Mouse (Mus musculus) adrenal gland, postnatal 4 days (tissue): Measurements from ENCODE around the gene Dennd1c. TPM values are rescaled to one million over a fixed set of nuclear protein-coding genes. Genes with fewer than 3 reads are reported as not detected.

Experiments used
- DNase-seq, 2 experiments: peaks; one replicate each; pipeline ENCODE4 v3.0.0; 2021 to 2022; ENCODE audit warnings: low spot score in 2 of 2, mixed read lengths in 2 of 2
- long read RNA-seq, 2 experiments: library from polyadenylated mRNA; stranded (forward); transcript quantifications; one replicate each; pipeline ENCODE4 v2.0.0; 2021
- total RNA-seq, 2 experiments: library from RNA; stranded (reverse); gene quantifications; 2 replicates each; pipeline ENCODE4 v1.2.3; 2021

The Dennd1c gene
- total RNA-seq = 1 to 10 TPM; 1.6 to 2.6 TPM
- long read RNA-seq, experiment 1 = 0 reads
- long read RNA-seq, experiment 2, partial matches to known transcripts = 0 of 1 reads
- long read RNA-seq, experiment 2, other reads (novel, unspliced or antisense) = 1 of 1 reads

DNA sequence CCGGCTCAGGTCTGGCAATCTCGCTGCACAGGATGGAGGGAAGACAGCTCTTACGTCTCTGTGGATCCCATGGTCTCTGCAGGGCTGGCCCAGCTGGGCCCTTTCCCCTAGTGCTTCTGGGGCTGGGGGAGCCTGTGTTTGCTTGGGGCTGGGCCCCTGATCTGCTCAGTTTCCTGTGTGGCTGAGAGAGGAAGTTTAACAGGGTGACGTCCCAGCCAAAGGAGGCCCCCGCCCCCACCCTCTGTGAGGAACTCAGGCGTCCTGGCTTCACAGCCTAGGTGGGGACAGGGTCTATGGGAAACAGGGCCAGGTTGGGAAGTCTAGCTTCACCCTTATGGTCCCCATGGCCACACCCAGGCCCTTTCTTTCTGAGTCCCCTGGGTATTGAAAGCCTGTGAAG lies at the start of gene Dennd1c:
Dennd1c (minus strand) TSS at position 179 of the 400 bp plus-strand sequence.
- no peak for DNase-seq

DNA sequence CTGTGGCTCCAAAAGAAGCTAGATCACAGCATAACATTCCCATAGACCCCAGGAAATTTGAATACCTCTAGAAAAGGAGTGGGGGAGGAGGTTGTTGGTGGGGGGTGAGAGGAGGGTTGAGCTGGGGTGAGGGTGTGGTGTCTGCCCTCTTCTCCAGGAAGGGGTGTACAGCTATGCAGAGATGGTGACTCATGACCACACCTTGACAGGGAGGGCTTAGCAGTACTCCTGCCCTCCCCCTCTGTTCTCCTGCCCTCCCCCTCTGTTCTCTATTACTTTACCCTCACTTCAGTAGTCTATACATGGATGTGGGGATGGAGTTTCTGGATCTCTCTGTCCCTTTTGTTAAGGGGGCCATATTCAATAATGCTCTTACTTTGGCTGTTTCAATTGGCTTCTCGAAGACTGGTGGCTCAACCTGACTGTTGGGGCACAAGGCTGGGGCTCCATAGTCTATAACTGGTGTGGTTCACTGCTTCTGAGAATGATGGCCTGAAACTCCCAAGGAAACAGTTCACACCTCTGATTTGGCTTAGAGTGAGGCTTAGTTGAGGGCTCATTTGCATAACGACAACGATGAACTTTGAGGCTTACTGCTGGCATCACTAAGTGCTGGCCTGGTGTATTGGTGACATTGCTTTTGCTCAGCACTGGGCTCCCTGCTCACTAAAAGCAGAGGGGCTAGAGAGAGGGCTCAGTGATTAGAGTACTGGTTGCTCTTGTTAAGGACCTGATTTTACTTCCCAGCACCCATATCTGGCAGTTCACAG lies 47.7 kb upstream of the Dennd1c start:
- DNase-seq = no peak

DNA sequence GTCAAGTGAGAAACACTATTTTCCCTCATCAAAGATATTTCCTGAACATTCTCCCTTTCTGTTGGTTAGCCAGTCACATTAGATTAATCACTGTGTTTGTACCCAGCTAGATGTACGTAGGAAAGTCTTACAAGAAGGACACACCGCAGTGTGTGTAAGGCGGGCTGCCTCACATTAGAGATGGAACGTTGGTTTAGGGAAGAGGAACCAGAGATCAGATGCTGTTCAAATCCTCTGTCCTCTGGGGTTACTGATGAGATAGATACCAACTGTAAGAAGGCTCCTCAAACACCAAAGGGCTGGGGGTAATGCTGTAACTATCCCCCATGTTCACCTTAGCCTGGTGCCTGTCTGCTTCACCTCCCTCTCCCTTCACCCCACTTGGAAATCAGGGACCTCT lies 46.5 kb upstream of the Dennd1c start:
- DNase-seq = no peak

DNA sequence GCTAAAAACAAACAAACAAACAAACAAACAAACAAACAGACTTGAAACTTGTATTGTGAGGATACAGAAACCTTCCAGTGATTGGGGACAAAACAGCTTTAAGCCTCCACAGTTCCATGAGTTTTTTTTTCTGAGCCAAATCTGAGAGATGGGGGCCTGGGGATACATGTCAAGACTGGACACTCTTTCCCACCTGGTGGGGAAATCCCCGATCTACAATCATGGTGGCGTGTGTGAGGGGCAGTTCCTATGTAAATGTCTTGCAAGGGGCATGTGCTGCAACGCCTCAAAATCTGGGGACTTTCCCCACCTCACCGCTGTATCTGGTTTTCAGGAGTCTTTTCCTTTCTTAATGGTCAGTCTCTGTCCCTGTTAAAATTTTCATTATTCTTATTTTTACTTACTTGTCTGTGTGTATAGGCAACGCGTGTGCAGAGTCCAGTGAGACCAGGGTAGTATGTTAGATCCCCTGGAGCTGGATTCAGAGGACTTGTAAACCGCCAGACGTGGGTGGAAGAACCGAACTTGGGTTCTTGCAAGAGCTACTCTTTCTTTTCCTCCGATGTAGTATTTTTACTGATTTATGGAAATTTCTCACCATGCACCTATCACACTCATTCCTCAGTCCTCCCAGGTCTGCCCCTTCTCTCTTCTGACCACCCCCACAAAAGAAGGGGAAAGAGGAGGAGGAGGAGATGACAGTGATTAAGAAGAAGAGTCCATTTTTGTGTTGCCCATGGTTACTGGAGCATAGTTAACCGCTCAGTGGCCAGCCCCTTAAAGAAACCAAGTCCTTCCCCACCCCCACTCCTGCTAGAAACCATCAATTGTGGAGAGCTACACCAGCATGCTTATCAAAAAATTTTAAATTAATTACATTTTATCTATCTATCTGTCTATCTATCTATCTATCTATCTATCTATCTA lies 45.1 kb upstream of the Dennd1c start:
- DNase-seq = no peak

DNA sequence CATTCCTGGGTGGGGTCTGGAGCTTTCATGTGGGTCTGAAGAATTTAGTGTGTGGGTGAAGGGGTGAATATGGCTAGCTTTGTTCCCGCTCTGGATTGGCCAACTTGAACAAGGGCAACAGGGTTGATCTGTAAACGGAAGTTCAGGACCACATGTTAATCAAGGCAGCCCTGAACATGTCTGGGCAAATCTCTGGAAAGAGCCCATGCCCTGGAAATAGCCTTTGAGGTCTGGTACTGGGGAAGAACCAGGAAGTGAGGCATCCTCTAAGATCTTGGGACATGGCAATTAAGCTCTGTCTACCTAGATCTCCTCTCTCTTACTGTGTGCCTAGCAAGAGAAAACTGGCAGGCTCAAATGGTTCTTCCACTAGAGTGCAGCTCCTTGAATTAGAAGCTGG lies 43.5 kb upstream of the Dennd1c start:
- no peak for DNase-seq

DNA sequence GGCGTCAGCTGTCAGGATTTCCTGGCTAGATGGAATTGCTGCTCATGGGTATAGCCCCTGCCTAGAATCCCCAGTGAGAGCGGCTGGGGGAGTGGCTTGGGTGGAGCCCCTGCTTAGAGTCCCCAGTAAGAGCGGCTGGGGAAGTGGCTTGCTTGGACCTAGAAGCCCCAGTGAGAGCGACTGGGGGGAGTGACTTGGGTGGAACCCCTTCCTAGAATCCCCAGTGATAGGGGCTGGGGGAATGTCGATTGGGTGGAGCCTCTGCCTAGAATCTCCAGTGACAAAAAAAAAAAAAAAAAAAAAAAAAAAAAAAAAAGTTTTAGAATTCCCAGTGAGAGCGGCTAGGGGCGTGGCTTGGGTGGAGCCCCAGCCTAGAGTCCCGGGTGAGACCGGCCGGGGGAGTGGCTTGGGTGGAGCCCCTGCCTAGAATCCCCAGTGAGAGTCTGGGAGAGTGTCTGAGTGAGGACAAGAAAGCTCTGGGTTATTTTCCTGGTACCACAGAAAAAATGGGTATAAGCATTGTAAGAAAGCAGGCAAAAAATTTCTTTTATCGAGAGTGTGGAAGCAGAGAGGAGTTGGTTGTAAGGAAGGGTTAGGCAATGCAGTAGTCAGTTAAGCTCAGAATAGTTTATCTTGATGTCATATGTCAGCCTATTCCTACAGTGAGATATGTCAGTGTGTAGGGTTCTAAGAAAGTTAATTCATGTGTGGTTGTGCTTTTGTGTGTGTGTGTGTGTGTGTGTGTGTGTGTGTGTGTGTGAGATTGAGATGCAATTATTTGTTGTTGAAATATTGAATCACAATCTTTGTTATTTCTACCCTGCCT lies 40.4 kb upstream of the Dennd1c start:
- DNase-seq = no peak

DNA sequence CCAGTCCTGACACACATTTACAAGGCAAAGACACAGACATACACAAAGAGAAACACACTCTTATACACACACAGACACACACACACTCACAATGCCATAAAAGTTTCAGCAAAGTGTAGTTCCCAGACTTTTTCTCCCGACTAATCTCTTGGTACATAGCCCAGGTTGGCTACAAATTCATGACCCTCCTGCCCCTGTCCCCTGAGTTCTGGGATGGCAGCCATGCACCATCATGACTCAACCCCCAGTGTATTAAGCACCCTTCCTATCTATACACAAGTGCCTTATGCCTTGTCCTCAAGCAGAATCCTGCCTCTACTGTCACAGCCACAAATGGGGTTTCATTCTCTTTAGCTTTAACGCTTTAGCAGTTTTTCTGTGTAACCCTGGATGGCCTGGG lies 38.5 kb upstream of the Dennd1c start:
- DNase-seq = no peak

DNA sequence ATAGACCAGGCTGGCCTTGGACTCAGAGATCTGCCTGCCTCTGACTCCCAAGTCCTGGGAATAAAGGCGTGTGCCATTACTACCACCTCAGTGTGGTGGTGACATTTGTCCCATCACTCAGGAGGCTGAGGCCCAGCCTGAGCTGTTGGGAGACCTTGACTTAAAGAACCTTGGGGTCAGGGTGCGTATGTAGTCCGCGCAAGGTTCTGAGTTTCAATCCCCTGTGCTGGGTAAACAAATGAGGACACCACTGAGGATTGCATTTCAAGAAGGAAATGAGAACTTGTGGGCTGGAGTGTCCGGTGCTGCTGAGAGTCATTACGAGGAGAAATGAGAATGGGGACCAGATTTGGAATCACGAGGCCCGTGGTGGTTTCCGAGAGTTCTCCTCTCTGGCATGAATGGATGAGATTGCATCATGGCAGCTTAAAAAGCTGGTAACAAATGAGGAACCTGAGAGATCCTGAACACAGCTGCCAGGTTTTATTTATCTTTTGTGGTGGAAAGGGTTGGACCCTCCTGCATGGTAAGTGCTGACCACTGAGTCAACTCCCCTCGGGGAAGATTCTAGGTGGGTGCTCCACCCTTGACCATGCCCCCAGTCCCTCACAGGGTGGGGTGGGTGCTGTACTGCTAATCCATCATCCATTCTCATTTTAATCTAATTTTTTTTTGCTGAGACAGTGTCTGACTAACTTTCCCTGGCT lies 34.6 kb upstream of the Dennd1c start:
- no peak for DNase-seq

DNA sequence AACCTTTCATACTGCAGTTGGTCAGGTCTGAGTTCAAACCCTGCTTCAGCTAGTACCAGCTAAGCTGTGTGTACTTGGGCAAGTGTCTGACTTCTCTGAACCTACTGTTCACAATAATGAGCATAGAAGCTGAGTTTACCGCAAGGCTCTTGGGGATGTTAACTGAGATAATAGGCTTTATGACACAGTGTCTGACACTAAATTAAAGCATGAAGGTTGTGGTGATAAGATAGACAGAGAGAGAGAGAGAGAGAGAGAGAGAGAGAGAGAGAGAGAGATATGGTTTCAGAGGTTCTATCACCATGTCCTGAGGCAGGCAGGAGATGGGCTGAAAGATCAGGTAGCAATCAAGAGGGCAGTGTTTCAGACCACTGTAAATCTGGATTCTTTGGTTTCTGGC lies 31.7 kb upstream of the Dennd1c start:
- DNase-seq = no peak

DNA sequence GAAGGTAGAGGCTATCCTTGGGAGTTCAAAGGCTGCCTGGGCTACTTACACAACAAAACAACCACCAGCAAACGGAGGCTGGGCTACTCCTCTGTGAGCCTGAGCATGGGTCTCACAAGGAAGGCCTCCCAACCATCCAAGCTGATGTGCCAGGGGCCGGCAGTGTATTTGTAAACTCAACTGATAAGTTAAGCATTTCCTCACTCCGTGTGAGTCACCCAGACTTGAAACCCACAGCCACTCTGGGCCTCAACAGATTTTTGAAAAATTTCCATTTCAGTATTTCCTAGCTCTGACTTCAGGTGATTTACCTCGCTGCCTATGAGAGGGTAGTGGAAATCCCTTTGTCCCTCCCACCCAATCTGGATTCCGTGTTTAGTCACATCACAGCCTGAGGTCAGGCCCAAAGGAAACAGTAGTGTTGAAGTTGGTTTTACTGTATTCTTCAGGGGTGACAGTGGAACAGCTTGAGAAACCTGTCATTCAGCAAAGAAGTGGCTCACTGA lies 30.4 kb upstream of the Dennd1c start:
- DNase-seq = no peak

DNA sequence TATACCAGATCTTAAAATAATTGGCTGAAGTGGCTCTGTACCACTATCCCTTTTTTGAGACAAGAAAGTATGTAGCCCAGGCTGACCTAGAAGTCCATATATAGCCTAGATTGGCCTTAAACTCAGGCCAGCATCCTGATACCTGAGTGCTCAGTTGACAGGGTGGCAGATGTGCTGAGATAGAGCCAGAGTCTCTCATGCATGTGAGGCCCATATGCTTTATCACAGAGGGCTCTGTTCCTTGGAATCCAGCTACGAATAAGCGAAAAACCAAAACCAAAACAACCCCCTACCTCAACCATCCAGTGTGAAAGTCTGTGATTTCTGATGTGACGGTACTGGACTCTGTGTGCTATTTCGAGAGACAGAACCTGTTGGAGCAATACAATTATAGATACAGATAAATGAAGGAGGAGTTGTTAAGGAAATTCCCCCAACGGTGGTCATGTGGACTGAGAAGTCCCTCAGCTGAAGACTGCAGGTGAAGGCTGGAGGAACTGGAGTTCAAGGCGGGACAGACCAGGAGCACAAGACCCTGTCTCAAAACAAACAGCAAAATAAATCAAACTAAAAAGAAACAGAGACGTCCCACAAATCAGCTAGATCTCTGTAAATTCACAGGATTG lies 29.8 kb upstream of the Dennd1c start:
- no peak for DNase-seq

DNA sequence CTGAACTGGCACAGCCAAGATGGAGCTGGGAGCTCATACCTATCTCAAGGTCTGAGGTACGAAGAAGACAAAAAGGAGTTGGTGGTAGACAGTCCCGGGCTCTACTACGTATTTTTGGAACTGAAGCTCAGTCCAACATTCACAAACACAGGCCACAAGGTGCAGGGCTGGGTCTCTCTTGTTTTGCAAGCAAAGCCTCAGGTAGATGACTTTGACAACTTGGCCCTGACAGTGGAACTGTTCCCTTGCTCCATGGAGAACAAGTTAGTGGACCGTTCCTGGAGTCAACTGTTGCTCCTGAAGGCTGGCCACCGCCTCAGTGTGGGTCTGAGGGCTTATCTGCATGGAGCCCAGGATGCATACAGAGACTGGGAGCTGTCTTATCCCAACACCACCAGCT lies 28.8 kb upstream of the Dennd1c start:
- DNase-seq = no peak

DNA sequence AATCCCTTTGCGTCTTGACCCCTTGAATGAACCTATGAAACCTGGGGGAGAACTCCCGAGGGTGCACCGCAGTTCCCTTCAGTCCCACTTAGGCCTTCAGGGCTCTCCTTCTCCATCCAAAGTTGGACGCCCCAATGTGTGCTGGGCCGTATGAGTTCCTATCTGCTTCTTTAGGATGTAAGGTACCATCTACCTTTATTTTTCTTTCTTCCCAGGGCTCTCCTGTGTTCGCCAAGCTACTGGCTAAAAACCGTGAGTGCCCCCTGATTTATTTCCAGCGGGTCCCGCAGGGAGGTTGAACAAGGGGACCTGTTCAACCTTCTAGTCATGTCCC lies 27.7 kb upstream of the Dennd1c start:
- DNase-seq = no peak

DNA sequence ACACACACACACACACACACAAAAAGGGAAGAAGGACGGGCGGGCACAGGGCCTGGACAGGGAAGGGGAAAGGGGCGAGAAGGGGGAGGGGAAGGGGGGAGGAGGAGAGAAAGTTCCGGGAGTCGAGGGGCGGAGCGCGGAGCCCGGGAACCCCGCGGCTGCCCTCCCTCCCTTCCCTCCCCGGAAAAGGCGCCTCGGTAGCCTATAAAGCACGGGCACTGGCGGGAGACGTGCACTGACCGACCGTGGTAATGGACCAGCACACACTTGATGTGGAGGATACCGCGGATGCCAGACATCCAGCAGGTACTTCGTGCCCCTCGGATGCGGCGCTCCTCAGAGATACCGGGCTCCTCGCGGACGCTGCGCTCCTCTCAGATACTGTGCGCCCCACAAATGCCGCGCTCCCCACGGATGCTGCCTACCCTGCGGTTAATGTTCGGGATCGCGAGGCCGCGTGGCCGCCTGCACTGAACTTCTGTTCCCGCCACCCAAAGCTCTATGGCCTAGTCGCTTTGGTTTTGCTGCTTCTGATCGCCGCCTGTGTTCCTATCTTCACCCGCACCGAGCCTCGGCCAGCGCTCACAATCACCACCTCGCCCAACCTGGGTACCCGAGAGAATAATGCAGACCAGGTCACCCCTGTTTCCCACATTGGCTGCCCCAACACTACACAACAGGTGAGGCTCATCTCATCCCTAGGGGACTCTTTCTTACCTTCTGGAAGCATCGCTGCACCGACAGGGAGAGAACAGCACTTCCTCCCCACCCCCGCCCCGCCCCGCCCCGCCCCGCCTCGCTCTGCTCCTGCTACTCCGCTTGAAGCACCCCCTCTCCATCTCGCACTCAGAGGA lies 27.1 kb upstream of the Dennd1c start, which contains the start of gene Tnfsf9:
Tnfsf9 (plus strand) TSS at position 145 of the 854 bp plus-strand sequence.
- no peak for DNase-seq

DNA sequence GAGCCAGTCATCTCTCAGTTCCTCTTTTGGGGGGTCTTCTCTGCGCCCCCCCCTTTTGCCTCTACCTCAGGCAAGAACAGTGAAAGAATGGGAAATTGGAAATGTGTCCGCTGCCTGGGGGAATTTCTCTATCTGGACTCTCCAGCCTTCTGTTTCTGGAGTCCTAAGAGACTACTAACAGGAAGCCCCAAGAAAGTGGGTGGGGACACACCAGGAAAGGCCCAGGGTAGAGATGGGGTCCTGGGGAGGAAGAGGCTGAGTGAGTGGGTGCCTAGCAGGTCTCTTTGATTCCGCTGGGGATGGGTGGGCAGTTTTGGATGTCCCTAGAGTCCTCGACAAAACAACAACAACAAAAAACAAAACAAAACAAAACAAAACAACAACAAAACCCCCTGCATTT lies 26.2 kb upstream of the Dennd1c start:
- no peak for DNase-seq

DNA sequence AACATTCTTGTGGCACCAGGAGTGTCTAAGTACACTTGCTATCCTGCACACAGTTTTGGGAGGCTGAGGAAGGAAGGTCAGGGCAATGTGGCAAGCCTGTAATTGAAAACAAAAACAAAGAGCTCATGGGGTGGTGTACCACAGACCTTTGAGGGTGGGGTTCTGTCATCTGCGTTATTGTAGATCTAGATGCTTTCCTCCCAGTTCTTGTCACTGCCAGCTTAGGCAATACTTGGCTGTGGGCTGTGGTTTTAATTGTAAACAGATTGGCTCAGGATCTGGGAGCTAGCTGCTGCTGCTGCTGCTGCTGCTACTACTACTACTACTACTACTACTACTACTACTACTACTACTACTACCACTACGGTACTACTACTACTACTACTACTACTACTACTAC lies 24.0 kb upstream of the Dennd1c start:
- DNase-seq = no peak

DNA sequence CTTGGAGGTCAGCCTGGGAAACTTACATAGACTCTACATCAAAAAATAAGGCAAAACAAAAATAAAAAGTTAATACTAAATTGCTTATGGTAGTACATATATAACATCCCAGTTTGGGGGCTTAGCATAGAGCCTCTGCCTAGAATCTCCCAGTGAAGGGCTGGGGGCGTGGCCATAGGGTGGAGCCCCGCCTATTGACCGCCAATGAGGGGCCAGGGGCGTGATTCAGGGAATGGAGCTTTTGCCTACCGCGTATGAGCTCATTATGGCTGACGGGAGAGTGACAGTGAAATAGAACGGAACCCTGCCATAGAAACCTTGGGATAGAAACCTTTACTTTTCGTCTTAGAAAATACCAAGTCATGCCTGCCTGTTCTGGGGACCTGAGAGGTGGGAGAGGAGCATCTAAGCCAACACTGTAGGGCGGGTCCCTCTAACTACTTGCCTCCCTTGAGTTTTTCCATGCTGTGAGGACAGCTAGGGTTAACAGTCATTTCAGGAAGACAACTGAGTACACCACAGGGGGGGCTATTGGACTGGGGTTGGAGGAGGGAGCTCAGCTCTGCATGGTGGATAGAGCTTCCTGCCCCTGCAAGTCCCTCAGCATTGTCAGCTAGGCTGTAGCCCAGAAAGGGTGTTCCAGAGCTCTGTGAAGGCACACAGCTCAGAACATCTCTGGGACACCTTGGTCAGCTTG lies 21.5 kb upstream of the Dennd1c start:
- no peak for DNase-seq

DNA sequence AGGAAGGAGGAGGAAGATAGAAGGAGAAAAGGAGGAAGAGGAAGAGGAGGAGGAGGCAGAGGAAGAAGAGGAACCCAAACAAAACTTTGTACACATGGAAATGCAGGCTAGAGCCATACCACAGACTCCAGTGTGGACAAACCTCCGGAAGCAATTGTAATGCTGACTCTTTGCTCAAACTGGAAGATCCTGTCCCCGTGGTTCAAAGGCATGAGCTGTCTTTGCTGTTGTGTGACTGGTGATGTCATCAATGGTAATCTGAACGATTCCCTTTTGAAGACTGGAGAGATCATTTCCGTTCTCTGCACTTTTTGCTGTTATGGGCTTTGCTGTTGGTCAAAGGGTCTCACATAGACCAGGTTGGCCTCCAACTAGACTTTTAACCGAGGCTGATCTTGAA lies 20.0 kb upstream of the Dennd1c start:
- DNase-seq = no peak

DNA sequence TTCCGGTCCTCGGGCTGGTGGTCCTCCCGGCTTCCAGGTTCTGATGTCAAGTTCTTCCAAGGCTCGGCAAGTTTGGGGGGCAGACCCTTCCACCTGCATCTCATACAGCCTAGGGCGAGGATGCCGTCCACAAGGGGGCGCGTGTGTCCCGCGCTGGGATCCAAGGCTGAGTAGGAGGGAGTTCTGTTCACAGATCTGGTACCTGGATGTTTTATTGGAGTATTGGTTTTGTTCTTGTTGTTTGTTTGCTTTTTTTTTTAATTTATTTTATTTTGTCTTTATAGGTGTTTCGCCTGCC lies 18.3 kb upstream of the Dennd1c start:
- peak; percentile 58 to 69 for DNase-seq
